Mouse (Mus musculus) stomach, embryonic 15.5 days (tissue): ENCODE measurements at regions not wholly inside any gene's neighbourhood (a gene's known extent, or its start where the extent isn't known, plus 50 kb on each side); places are given as distances from the start of the nearest gene placed in this dataset.
A peak's percentile ranks its signal among the peaks of the same experiment; 100 is the strongest.

Experiments
- ATAC-seq: fragments of 200-750 bp; cut with Nextera tagmentation; 2 replicates; pipeline ENCODE4 v1.8.0; 2017; ENCODE audit warnings: low read depth, moderate number of reproducible peaks, moderate TSS enrichment; ENCODE audit not compliant: insufficient read depth, low FRiP score
- H3K27ac ChIP-seq: fragments of 300-500 bp; sonication (generic); 2 replicates; pipeline ENCODE4 v1.5.1; 2015; ENCODE audit warnings: mild to moderate bottlenecking, inconsistent platforms
- H3K27me3 ChIP-seq: fragments of 300-500 bp; sonication (generic); replicated peaks from 2 replicates; pipeline ENCODE4 v1.6.1; 2015; ENCODE audit warnings: inconsistent platforms
- H3K36me3 ChIP-seq: fragments of 300-500 bp; sonication (generic); 2 replicates; pipeline ENCODE4 v1.6.1; 2015; ENCODE audit warnings: inconsistent platforms
- H3K4me1 ChIP-seq: fragments of 300-500 bp; sonication (generic); 2 replicates; pipeline ENCODE4 v1.6.1; 2015; ENCODE audit warnings: inconsistent platforms
- H3K4me2 ChIP-seq: fragments of 300-500 bp; sonication (generic); 2 replicates; pipeline ENCODE4 v1.6.1; 2015; ENCODE audit warnings: mild to moderate bottlenecking, inconsistent platforms
- H3K4me3 ChIP-seq: fragments of 300-500 bp; sonication (generic); replicated peaks from 2 replicates; pipeline ENCODE4 v1.5.1; 2015; ENCODE audit warnings: inconsistent platforms
- H3K9ac ChIP-seq: fragments of 300-500 bp; sonication (generic); 2 replicates; pipeline ENCODE4 v1.6.1; 2015; ENCODE audit warnings: inconsistent platforms
- H3K9me3 ChIP-seq: fragments of 300-500 bp; sonication (generic); 2 replicates; pipeline ENCODE4 v1.6.1; 2016; ENCODE audit warnings: inconsistent platforms
- WGBS: fragments of 180-500 bp; shearing (Covaris S2); methylation state at CpG from one replicate; pipeline ENCODE4 v1.1.7; 2015; 5-methylcytosine and 5-hydroxymethylcytosine counted together

GRCm38 (mm10) chr7:135899765-135900164, 183.6 kb upstream of the Mki67 start:
- WGBS, result 80% methylated on average over 5 of the region's 5 CpGs

GRCm38 (mm10) chr7:135900861-135901321, 184.7 kb upstream of the Mki67 start:
- WGBS, result 34% methylated on average over 10 of the region's 10 CpGs
- Histone ChIP-seq H3K4me2 (no peak overlapping the region), H3K4me3 (no peak overlapping the region), H3K27me3 (no peaks in the 10 kb centered on the region), H3K4me1 (peaks cover 10% of the 10 kb centered on the region; the same call in 1 of the 2 replicates), H3K9me3 (no peaks in the 10 kb centered on the region), H3K27ac (0 out of 2 replicates have a peak overlapping the region, but pooled peaks have one; percentile 44), H3K9ac (no peak overlapping the region), H3K36me3 (no peaks in the 10 kb centered on the region)
- no peak; the same call in 1 of the 2 replicates for ATAC-seq

More at GRCm38 (mm10) chr7:135899765-135900164, 183.6 kb upstream of the Mki67 start:
- Histone ChIP-seq H3K9ac (no peak overlapping the region), H3K27me3 (no peaks in the 10 kb centered on the region), H3K4me3 (no peak overlapping the region), H3K36me3 (no peaks in the 10 kb centered on the region), H3K4me1 (peaks cover 10% of the 10 kb centered on the region; the same call in 1 of the 2 replicates), H3K4me2 (no peak overlapping the region), H3K27ac (no peak overlapping the region), H3K9me3 (no peaks in the 10 kb centered on the region)
- no peak for ATAC-seq

- Histone ChIP-seq H3K4me3 (no peak overlapping the region), H3K4me2 (no peak overlapping the region), H3K4me1 (peaks cover 10% of the 10 kb centered on the region; the same call in 1 of the 2 replicates), H3K9ac (no peak overlapping the region), H3K9me3 (no peaks in the 10 kb centered on the region), H3K36me3 (no peaks in the 10 kb centered on the region), H3K27me3 (no peaks in the 10 kb centered on the region), H3K27ac (peak overlapping the region; percentile 31)
- ATAC-seq, result no peak
- WGBS, result 36% methylated on average over 13 of the region's 13 CpGs
These were observed 186.2 kb upstream of the Mki67 start for GRCm38 (mm10) chr7:135902106-135903055.

- Histone ChIP-seq H3K27me3 (no peaks in the 10 kb centered on the region), H3K4me3 (no peak overlapping the region), H3K9me3 (no peaks in the 10 kb centered on the region), H3K4me2 (no peak overlapping the region), H3K27ac (no peak overlapping the region), H3K36me3 (no peaks in the 10 kb centered on the region), H3K4me1 (no peaks in the 10 kb centered on the region), H3K9ac (no peak overlapping the region)
- ATAC-seq, result no peak
These were observed 195.2 kb upstream of the Mki67 start for GRCm38 (mm10) chr7:135911376-135911775.

GRCm38 (mm10) chr7:135913923-135914634, 197.9 kb upstream of the Mki67 start:
- H3K4me3 ChIP-seq, result no peak overlapping the region
- 75% methylated on average over 3 of the region's 3 CpGs for WGBS
- no peak overlapping the region for H3K4me2 ChIP-seq
- no peaks in the 10 kb centered on the region for H3K27me3 ChIP-seq
- no peaks in the 10 kb centered on the region for H3K4me1 ChIP-seq
- H3K9ac ChIP-seq, result no peak overlapping the region
- H3K27ac ChIP-seq, result no peak overlapping the region
- no peak for ATAC-seq
- no peaks in the 10 kb centered on the region for H3K9me3 ChIP-seq
- no peaks in the 10 kb centered on the region for H3K36me3 ChIP-seq

- H3K4me1 ChIP-seq, result no peaks in the 10 kb centered on the region
- H3K27me3 ChIP-seq, result no peaks in the 10 kb centered on the region
- no peak overlapping the region for H3K9ac ChIP-seq
- WGBS, result 71% methylated on average over 7 of the region's 7 CpGs
- H3K4me2 ChIP-seq, result no peak overlapping the region
- H3K9me3 ChIP-seq, result no peaks in the 10 kb centered on the region
- no peak overlapping the region for H3K4me3 ChIP-seq
- no peak for ATAC-seq
- H3K27ac ChIP-seq, result no peak overlapping the region
- H3K36me3 ChIP-seq, result no peaks in the 10 kb centered on the region
These were observed 207.7 kb upstream of the Mki67 start for GRCm38 (mm10) chr7:135923876-135924275.

- no peaks in the 10 kb centered on the region for H3K36me3 ChIP-seq
- no peaks in the 10 kb centered on the region for H3K4me1 ChIP-seq
- no peaks in the 10 kb centered on the region for H3K9me3 ChIP-seq
- no peak overlapping the region for H3K27ac ChIP-seq
- H3K9ac ChIP-seq, result no peak overlapping the region
- ATAC-seq, result no peak
- H3K4me3 ChIP-seq, result no peak overlapping the region
- no peaks in the 10 kb centered on the region for H3K27me3 ChIP-seq
- H3K4me2 ChIP-seq, result no peak overlapping the region
- WGBS, result 80% methylated on average over 4 of the region's 4 CpGs
These were observed 208.5 kb upstream of the Mki67 start for GRCm38 (mm10) chr7:135924641-135925040.

GRCm38 (mm10) chr7:135930091-135930490, 213.9 kb upstream of the Mki67 start:
- Histone ChIP-seq H3K9me3 (no peaks in the 10 kb centered on the region), H3K4me2 (no peak overlapping the region), H3K4me1 (no peaks in the 10 kb centered on the region), H3K9ac (no peak overlapping the region), H3K36me3 (no peaks in the 10 kb centered on the region), H3K27me3 (no peaks in the 10 kb centered on the region), H3K4me3 (no peak overlapping the region), H3K27ac (no peak overlapping the region)
- WGBS, result 96% methylated on average over 1 of the region's 1 CpGs
- no peak for ATAC-seq

- WGBS, result 61% methylated on average over 5 of the region's 5 CpGs
- Histone ChIP-seq H3K4me2 (no peak overlapping the region), H3K27me3 (no peaks in the 10 kb centered on the region), H3K4me1 (no peaks in the 10 kb centered on the region), H3K9me3 (no peaks in the 10 kb centered on the region), H3K27ac (no peak overlapping the region), H3K36me3 (no peaks in the 10 kb centered on the region), H3K4me3 (no peak overlapping the region), H3K9ac (no peak overlapping the region)
- no peak for ATAC-seq
These were observed 216.5 kb upstream of the Mki67 start for GRCm38 (mm10) chr7:135932595-135933175.

GRCm38 (mm10) chr7:135935180-135935579, 219.0 kb upstream of the Mki67 start:
- Histone ChIP-seq H3K4me3 (no peak overlapping the region), H3K4me2 (no peak overlapping the region), H3K27me3 (no peaks in the 10 kb centered on the region), H3K9me3 (no peaks in the 10 kb centered on the region), H3K9ac (no peak overlapping the region), H3K27ac (no peak overlapping the region), H3K36me3 (no peaks in the 10 kb centered on the region), H3K4me1 (no peaks in the 10 kb centered on the region)
- 47% methylated on average over 1 of the region's 1 CpGs for WGBS
- ATAC-seq, result no peak

- 91% methylated on average over 3 of the region's 3 CpGs for WGBS
These were observed 221.3 kb upstream of the Mki67 start for GRCm38 (mm10) chr7:135937465-135937864.

GRCm38 (mm10) chr7:135939341-135939740, 223.2 kb upstream of the Mki67 start:
- 62% methylated on average over 5 of the region's 5 CpGs for WGBS
- no peaks in the 10 kb centered on the region for H3K36me3 ChIP-seq

More at GRCm38 (mm10) chr7:135937465-135937864, 221.3 kb upstream of the Mki67 start:
- H3K4me2 ChIP-seq, result no peak overlapping the region
- H3K27ac ChIP-seq, result no peak overlapping the region
- H3K4me3 ChIP-seq, result no peak overlapping the region
- no peaks in the 10 kb centered on the region for H3K36me3 ChIP-seq
- no peak overlapping the region for H3K9ac ChIP-seq
- ATAC-seq, result no peak
- H3K4me1 ChIP-seq, result no peaks in the 10 kb centered on the region
- no peaks in the 10 kb centered on the region for H3K27me3 ChIP-seq
- no peaks in the 10 kb centered on the region for H3K9me3 ChIP-seq

More at GRCm38 (mm10) chr7:135939341-135939740, 223.2 kb upstream of the Mki67 start:
- no peak overlapping the region for H3K4me3 ChIP-seq
- no peak overlapping the region for H3K9ac ChIP-seq
- no peak overlapping the region for H3K27ac ChIP-seq
- no peaks in the 10 kb centered on the region for H3K4me1 ChIP-seq
- no peaks in the 10 kb centered on the region for H3K9me3 ChIP-seq
- H3K27me3 ChIP-seq, result no peaks in the 10 kb centered on the region
- no peak for ATAC-seq
- H3K4me2 ChIP-seq, result no peak overlapping the region
